Mouse (Mus musculus): ENCODE measurements around the gene Gnl1.

GRCm38 (mm10) chr17:35994879-35995240, 15.2 kb downstream of the Gnl1 start:
- no peak for TF ChIP-seq CTCF (conservative IDR thresholded peaks at IDR 0.05 in 1 of 2, IDR thresholded peaks at IDR 0.05 in 1 of 2; ENCODE audit: low read depth in 2 of 2, low read length in 2 of 2)
- no peak for TF ChIP-seq ZMIZ1 (IDR thresholded peaks at IDR 0.05; ENCODE audit: low read depth, low read length)
- no peak for TF ChIP-seq GABPA (IDR thresholded peaks at IDR 0.05; ENCODE audit: insufficient replicate concordance, low read depth, low read length)
- no peak for TF ChIP-seq POLR2A (IDR thresholded peaks at IDR 0.05; ENCODE audit: low read depth, low read length)
- TF ChIP-seq SIN3A (IDR thresholded peaks at IDR 0.05; ENCODE audit: low read length): no peak; the same call in none of the 2 replicates
- TF ChIP-seq BHLHE40 (IDR thresholded peaks at IDR 0.05; ENCODE audit: low read depth, low read length): no peak
- no peak for TF ChIP-seq ZNF384 (IDR thresholded peaks at IDR 0.05; ENCODE audit: low read depth, low read length)
- TF ChIP-seq KAT2A (IDR thresholded peaks at IDR 0.05; ENCODE audit: insufficient replicate concordance, low read length): no peak
- no peak for TF ChIP-seq RCOR1 (conservative IDR thresholded peaks at IDR 0.05; ENCODE audit: low read depth, low read length)
- no peak for TF ChIP-seq NRF1 (IDR thresholded peaks at IDR 0.05; ENCODE audit: low read depth, low read length)
- no peak for TF ChIP-seq EP300 (IDR thresholded peaks at IDR 0.05; ENCODE audit: low read length)
- no peak for TF ChIP-seq UBTF (IDR thresholded peaks at IDR 0.05; ENCODE audit: low read depth, low read length)
- no peak for TF ChIP-seq HCFC1 (IDR thresholded peaks at IDR 0.05; ENCODE audit: low read depth, low read length)
